Comparison of ENCODE assay signal across 9 mouse cellular contexts in genomic region chr1:36302957-36303356, GRCm38 (mm10). TPM values are rescaled to one million over a fixed set of nuclear protein-coding genes. Genes with fewer than 3 reads are reported as not detected.
DNase-seq lines count a peak whose midpoint lies in the region; ATAC-seq lines count a peak whose summit lies in the region.
"Had no signal": no experiment of that assay in that cellular context is flagged by ENCODE, and none has a peak within 500 bp of the region (broad histone marks: within the 10 kb centered on the region; RNA-seq: fewer than 3 reads in every experiment).

No protein-coding gene starts in this region.

- 11% methylated on average over 9 of the region's 9 CpGs for WGBS in kidney, embryonic 14.5 days
- WGBS in embryonic facial prominence, embryonic 12.5 days = 13% methylated on average over 9 of the region's 9 CpGs
- 24% methylated on average over 7 of the region's 9 CpGs for WGBS in hindbrain, embryonic 16.5 days
- 18% methylated on average over 9 of the region's 9 CpGs for WGBS in midbrain, embryonic 14.5 days

- no peak overlapping the region for H3K27ac ChIP-seq in kidney, embryonic 14.5 days (ENCODE audit: low read depth, low read length)
- H3K27ac ChIP-seq in embryonic facial prominence, embryonic 12.5 days = no peak overlapping the region
- no peak overlapping the region for H3K27ac ChIP-seq in hindbrain, embryonic 16.5 days (ENCODE audit: low read depth, low read length)
- H3K27ac ChIP-seq in midbrain, embryonic 14.5 days (replicated peaks; ENCODE audit: low read depth, low read length) = 0 out of 2 replicates have a peak overlapping the region, but pooled peaks have one; percentile 26

- intact Hi-C loops in gastrocnemius, postnatal 36 days (cut with DNase I) = no loop called here

- peaks cover 8% of the 10 kb centered on the region for H3K27me3 ChIP-seq in kidney, embryonic 14.5 days (ENCODE audit: control insufficient read depth, insufficient read depth, low read length)
- H3K27me3 ChIP-seq in embryonic facial prominence, embryonic 12.5 days = peaks cover 45% of the 10 kb centered on the region
- peaks cover 2% of the 10 kb centered on the region; the same call in 1 of the 2 replicates for H3K27me3 ChIP-seq in hindbrain, embryonic 16.5 days (replicated peaks; ENCODE audit: control insufficient read depth, insufficient read depth, low read length)
- H3K27me3 ChIP-seq in midbrain, embryonic 14.5 days (ENCODE audit: control insufficient read depth, insufficient read depth, low read length) = no peaks in the 10 kb centered on the region

- H3K36me3 ChIP-seq in kidney, embryonic 14.5 days (ENCODE audit: control insufficient read depth, insufficient read depth, low read length) = no peaks in the 10 kb centered on the region
- no peaks in the 10 kb centered on the region for H3K36me3 ChIP-seq in embryonic facial prominence, embryonic 12.5 days
- no peaks in the 10 kb centered on the region for H3K36me3 ChIP-seq in hindbrain, embryonic 16.5 days (ENCODE audit: control insufficient read depth, insufficient read depth, low read length)
- no peaks in the 10 kb centered on the region for H3K36me3 ChIP-seq in midbrain, embryonic 14.5 days (ENCODE audit: control insufficient read depth, insufficient read depth, low read length)
- H3K36me3 ChIP-seq: G1E had no signal

- H3K4me1 ChIP-seq in kidney, embryonic 14.5 days (ENCODE audit: control insufficient read depth, insufficient read depth, low read length) = 0 out of 2 replicates have a peak, but pooled peaks cover 5% of the 10 kb centered on the region
- peaks cover 6% of the 10 kb centered on the region; the same call in 1 of the 2 replicates for H3K4me1 ChIP-seq in embryonic facial prominence, embryonic 12.5 days
- H3K4me1 ChIP-seq in hindbrain, embryonic 16.5 days (ENCODE audit: control insufficient read depth, insufficient read depth, low read depth, low read length) = peaks cover 6% of the 10 kb centered on the region
- peaks cover 5% of the 10 kb centered on the region for H3K4me1 ChIP-seq in midbrain, embryonic 14.5 days (ENCODE audit: control insufficient read depth, insufficient read depth, low read length)

- H3K9me3 ChIP-seq in kidney, embryonic 14.5 days (ENCODE audit: control insufficient read depth, low read length) = no peaks in the 10 kb centered on the region
- H3K9me3 ChIP-seq in embryonic facial prominence, embryonic 12.5 days = no peaks in the 10 kb centered on the region
- no peaks in the 10 kb centered on the region for H3K9me3 ChIP-seq in hindbrain, embryonic 16.5 days (ENCODE audit: control insufficient read depth, low read length)
- no peaks in the 10 kb centered on the region for H3K9me3 ChIP-seq in midbrain, embryonic 14.5 days (ENCODE audit: control insufficient read depth, low read length)
- H3K9me3 ChIP-seq: G1E had no signal

- peak overlapping the region; percentile 68 for H3K4me2 ChIP-seq in kidney, embryonic 14.5 days (replicated peaks; ENCODE audit: low read depth, low read length)
- peak overlapping the region; percentile 64 for H3K4me2 ChIP-seq in embryonic facial prominence, embryonic 12.5 days (replicated peaks)
- H3K4me2 ChIP-seq in hindbrain, embryonic 16.5 days (ENCODE audit: low read length) = peak overlapping the region; percentile 93
- H3K4me2 ChIP-seq in midbrain, embryonic 14.5 days (ENCODE audit: low read length) = peak overlapping the region; percentile 70

- H3K4me3 ChIP-seq in kidney, embryonic 14.5 days (ENCODE audit: low read length) = peak overlapping the region; percentile 31
- H3K4me3 ChIP-seq in embryonic facial prominence, embryonic 12.5 days = peak overlapping the region; percentile 23
- peak overlapping the region; percentile 46 for H3K4me3 ChIP-seq in hindbrain, embryonic 16.5 days (ENCODE audit: low read length)
- peak overlapping the region; percentile 34 for H3K4me3 ChIP-seq in midbrain, embryonic 14.5 days (replicated peaks; ENCODE audit: low read depth, low read length)

- no peak for ATAC-seq in kidney, embryonic 14.5 days (ENCODE audit: low FRiP score, low TSS enrichment)
- ATAC-seq in embryonic facial prominence, embryonic 12.5 days (ENCODE audit: insufficient number of reproducible peaks, insufficient read depth, low FRiP score, low TSS enrichment) = no peak
- no peak for ATAC-seq in hindbrain, embryonic 16.5 days
- ATAC-seq in midbrain, embryonic 14.5 days (ENCODE audit: low FRiP score, low TSS enrichment) = no peak

- H3K9ac ChIP-seq in kidney, embryonic 14.5 days (ENCODE audit: low read depth, low read length) = peak overlapping the region; percentile 55; the same call in 1 of the 2 replicates
- peak overlapping the region; percentile 30; the same call in 1 of the 2 replicates for H3K9ac ChIP-seq in embryonic facial prominence, embryonic 12.5 days
- peak overlapping the region; percentile 65 for H3K9ac ChIP-seq in hindbrain, embryonic 16.5 days (ENCODE audit: low read depth, low read length)
- H3K9ac ChIP-seq in midbrain, embryonic 14.5 days (replicated peaks; ENCODE audit: low read length) = peak overlapping the region; percentile 46

- no peak for DNase-seq in kidney, postnatal 36 days
- no peak for DNase-seq in midbrain, embryonic 14.5 days
- no peak for DNase-seq in gastrocnemius, postnatal 36 days
- DNase-seq in spleen, adult 18-20 months = no peak
- no peak for DNase-seq in gastrocnemius, adult 8-10 months (ENCODE audit: low spot score in 2 of 2)

RNA-seq across cellular contexts. Expression of gene Arid5a, which starts 4.6 kb away (rescaled TPM):
- polyA plus RNA-seq in kidney, embryonic 14.5 days (2014; fragmentation: Nextera tagmentation; extraction: Ambion mirVana) = 2.3 and 4.5 TPM in 2 replicates
- 5.1 and 5.8 TPM in 2 replicates for polyA plus RNA-seq in embryonic facial prominence, embryonic 12.5 days (2016; fragmentation: Nextera tagmentation; extraction: Ambion mirVana)
- 6.7 and 7.1 TPM in 2 replicates for polyA plus RNA-seq in hindbrain, embryonic 16.5 days (2015; fragmentation: Nextera tagmentation; extraction: Ambion mirVana)
- polyA plus RNA-seq in midbrain, embryonic 14.5 days (2014; fragmentation: Nextera tagmentation; extraction: Ambion mirVana) = 2.0 and 2.5 TPM in 2 replicates
- total RNA-seq in gastrocnemius, postnatal 36 days (2021) = 10 to 100 TPM; 10.7 to 11.8 TPM
- 1 to 10 TPM; 4.1 to 10.0 (median 7.3) TPM for total RNA-seq in gastrocnemius, adult 8-10 months (2022)

RNA-seq across cellular contexts. Expression of gene Neurl3, which starts 28.5 kb away (rescaled TPM):
- 10.8 and 17.4 TPM in 2 replicates for polyA plus RNA-seq in kidney, embryonic 14.5 days (2014; fragmentation: Nextera tagmentation; extraction: Ambion mirVana)
- polyA plus RNA-seq in embryonic facial prominence, embryonic 12.5 days (2016; fragmentation: Nextera tagmentation; extraction: Ambion mirVana) = 0.80 and 0.90 TPM in 2 replicates
- 1.4 and 2.0 TPM in 2 replicates for polyA plus RNA-seq in hindbrain, embryonic 16.5 days (2015; fragmentation: Nextera tagmentation; extraction: Ambion mirVana)
- polyA plus RNA-seq in midbrain, embryonic 14.5 days (2014; fragmentation: Nextera tagmentation; extraction: Ambion mirVana) = 0.90 and 1.2 TPM in 2 replicates
- total RNA-seq in gastrocnemius, postnatal 36 days (2021) = under 1 TPM; 0.31 to 0.72 TPM
- total RNA-seq in gastrocnemius, adult 8-10 months (2022) = 1 to 10 TPM in 1 of 4 experiments, under 1 TPM in 3; 0.27 to 1.1 (median 0.40) TPM

RNA-seq across cellular contexts. Expression of gene Uggt1, which starts 58.4 kb away (rescaled TPM):
- polyA plus RNA-seq in kidney, embryonic 14.5 days (2014; fragmentation: Nextera tagmentation; extraction: Ambion mirVana) = 58.0 and 81.1 TPM in 2 replicates
- polyA plus RNA-seq in embryonic facial prominence, embryonic 12.5 days (2016; fragmentation: Nextera tagmentation; extraction: Ambion mirVana) = 52.7 and 54.7 TPM in 2 replicates
- polyA plus RNA-seq in hindbrain, embryonic 16.5 days (2015; fragmentation: Nextera tagmentation; extraction: Ambion mirVana) = 40.2 and 48.8 TPM in 2 replicates
- 54.0 and 73.8 TPM in 2 replicates for polyA plus RNA-seq in midbrain, embryonic 14.5 days (2014; fragmentation: Nextera tagmentation; extraction: Ambion mirVana)
- 10 to 100 TPM; 18.2 to 24.1 TPM for total RNA-seq in gastrocnemius, postnatal 36 days (2021)
- 10 to 100 TPM; 27.1 to 32.6 (median 27.3) TPM for total RNA-seq in gastrocnemius, adult 8-10 months (2022)
